In genomic region chr7:27356861-27357594, GRCm38 (mm10) we compare ENCODE assay signal across 7 mouse cellular contexts. TPM values are rescaled to one million over a fixed set of nuclear protein-coding genes. Genes with fewer than 3 reads are reported as not detected.
DNase-seq lines count a peak whose midpoint lies in the region; ATAC-seq and TF ChIP-seq lines count a peak whose summit lies in the region.

Gm20479 (minus strand) TSS chr7:27357419.

- peak within 1 kb of the TSS; percentile 77 for H3K4me3 ChIP-seq in forebrain, postnatal 0 days (ENCODE audit: low read depth, low read length)
- peak within 1 kb of the TSS; percentile 79 for H3K4me3 ChIP-seq in kidney, embryonic 15.5 days (replicated peaks)
- peak within 1 kb of the TSS; percentile 98 for H3K4me3 ChIP-seq in megakaryocyte, embryonic 14.5 days (replicated peaks)

- peaks cover 9% of the 10 kb centered on the region; the same call in 1 of the 2 replicates for H3K36me3 ChIP-seq in forebrain, postnatal 0 days (ENCODE audit: insufficient read depth)
- peaks cover 17% of the 10 kb centered on the region for H3K36me3 ChIP-seq in kidney, embryonic 15.5 days
- peaks cover 21% of the 10 kb centered on the region for H3K36me3 ChIP-seq in megakaryocyte, embryonic 14.5 days (replicated peaks; ENCODE audit: low read length)

- WGBS in forebrain, postnatal 0 days = 13% methylated on average over 27 of the region's 27 CpGs
- WGBS in kidney, embryonic 15.5 days = 2% methylated on average over 27 of the region's 27 CpGs

- no peak within 1 kb of the TSS for H3K9ac ChIP-seq in forebrain, postnatal 0 days
- H3K9ac ChIP-seq in kidney, embryonic 15.5 days = peak within 1 kb of the TSS; percentile 59

- peak; percentile 39 for DNase-seq in urinary bladder, postnatal 14 days (ENCODE audit: low spot score)
- DNase-seq in urinary bladder, postnatal 10 days (ENCODE audit: low spot score) = no peak
- DNase-seq in forebrain, postnatal 0 days = no peak
- DNase-seq in left cerebral cortex, adult 11 months (ENCODE audit: low spot score) = no peak
- DNase-seq in layer of hippocampus, postnatal 14 days (ENCODE audit: low spot score in 2 of 2) = no peak

- no peak for ATAC-seq in forebrain, postnatal 0 days
- no peak for ATAC-seq in kidney, embryonic 15.5 days (replicated peaks; ENCODE audit: low FRiP score)

- peak within 1 kb of the TSS; percentile 69 for H3K4me2 ChIP-seq in forebrain, postnatal 0 days (ENCODE audit: low read depth)
- H3K4me2 ChIP-seq in kidney, embryonic 15.5 days = peak within 1 kb of the TSS; percentile 80

- TF ChIP-seq CTCF in forebrain, postnatal 0 days (IDR thresholded peaks at IDR 0.05; ENCODE audit: low read depth) = no peak

- 0 out of 2 replicates have a peak, but pooled peaks cover 7% of the 10 kb centered on the region for H3K4me1 ChIP-seq in forebrain, postnatal 0 days (ENCODE audit: insufficient read depth)
- peaks cover 39% of the 10 kb centered on the region for H3K4me1 ChIP-seq in kidney, embryonic 15.5 days
- peaks cover 59% of the 10 kb centered on the region for H3K4me1 ChIP-seq in megakaryocyte, embryonic 14.5 days

- H3K9me3 ChIP-seq in forebrain, postnatal 0 days (ENCODE audit: low read length) = no peaks in the 10 kb centered on the region
- H3K9me3 ChIP-seq in kidney, embryonic 15.5 days (replicated peaks) = no peaks in the 10 kb centered on the region
- H3K9me3 ChIP-seq in megakaryocyte, embryonic 14.5 days = peaks cover 3% of the 10 kb centered on the region; the same call in 1 of the 2 replicates

- no peak within 1 kb of the TSS for H3K27ac ChIP-seq in forebrain, postnatal 0 days (ENCODE audit: low read depth, low read length)
- peak within 1 kb of the TSS; percentile 92 for H3K27ac ChIP-seq in kidney, embryonic 15.5 days

- peaks cover 8% of the 10 kb centered on the region for H3K27me3 ChIP-seq in forebrain, postnatal 0 days (ENCODE audit: insufficient read depth, low read length)
- H3K27me3 ChIP-seq in kidney, embryonic 15.5 days = peaks cover 11% of the 10 kb centered on the region
- H3K27me3 ChIP-seq in megakaryocyte, embryonic 14.5 days (replicated peaks) = no peaks in the 10 kb centered on the region

RNA-seq across cellular contexts. Expression of gene Gm20479, which starts in this region (rescaled TPM):
- not detected in 2 replicates for total RNA-seq in forebrain, postnatal 0 days (2014; rRNA removed)
- not detected in 2 replicates for polyA plus RNA-seq in forebrain, postnatal 0 days (2015; fragmentation: Nextera tagmentation; extraction: Ambion mirVana)
- 1.9 TPM in 1 of 2 replicates, not detected in the other for polyA plus RNA-seq in kidney, embryonic 15.5 days (2015; fragmentation: Nextera tagmentation; extraction: Ambion mirVana)
- 1.4 and 7.6 TPM in 2 replicates for polyA plus RNA-seq in megakaryocyte, embryonic 14.5 days (2012; ENCODE audit: insufficient read depth, low replicate concordance)
- total RNA-seq in layer of hippocampus, postnatal 14 days (2021) = not detected
